Mouse (Mus musculus): ENCODE measurements around the gene Mthfd2l.

The Mthfd2l gene

GRCm38 (mm10) chr5:90949499-90949898, 18.6 kb downstream of the Mthfd2l start:
- no peak for DNase-seq (ENCODE audit: low spot score)

- no peak for DNase-seq (ENCODE audit: low spot score)
Observed at GRCm38 (mm10) chr5:90951475-90951874, 20.6 kb downstream of the Mthfd2l start.

- no peak for DNase-seq (ENCODE audit: low spot score)
Observed at GRCm38 (mm10) chr5:90952731-90953481, 22.0 kb downstream of the Mthfd2l start.

- DNase-seq (ENCODE audit: low spot score): no peak
Observed at GRCm38 (mm10) chr5:90964316-90964715, 33.4 kb downstream of the Mthfd2l start.

GRCm38 (mm10) chr5:90964764-90965163, 33.8 kb downstream of the Mthfd2l start:
- DNase-seq (ENCODE audit: low spot score): no peak

GRCm38 (mm10) chr5:90965386-90965785, 34.5 kb downstream of the Mthfd2l start:
- DNase-seq (ENCODE audit: low spot score): no peak

- DNase-seq (ENCODE audit: low spot score): no peak
Observed at GRCm38 (mm10) chr5:90977244-90977643, 46.3 kb downstream of the Mthfd2l start.

GRCm38 (mm10) chr5:90980297-90980696, 49.4 kb downstream of the Mthfd2l start:
- DNase-seq (ENCODE audit: low spot score): no peak

GRCm38 (mm10) chr5:90987605-90988004, 56.7 kb downstream of the Mthfd2l start:
- no peak for DNase-seq (ENCODE audit: low spot score)

- DNase-seq (ENCODE audit: low spot score): no peak
Observed at GRCm38 (mm10) chr5:90988149-90988548, 57.2 kb downstream of the Mthfd2l start.

GRCm38 (mm10) chr5:90988592-90988991, 57.7 kb downstream of the Mthfd2l start:
- no peak for DNase-seq (ENCODE audit: low spot score)

- DNase-seq (ENCODE audit: low spot score): no peak
Observed at GRCm38 (mm10) chr5:90999942-91000341, 69.0 kb downstream of the Mthfd2l start.

GRCm38 (mm10) chr5:91015216-91015615, 84.3 kb downstream of the Mthfd2l start:
- no peak for DNase-seq (ENCODE audit: low spot score)

- no peak for DNase-seq (ENCODE audit: low spot score)
Observed at GRCm38 (mm10) chr5:91023114-91023513, 92.2 kb downstream of the Mthfd2l start.

- DNase-seq (ENCODE audit: low spot score): no peak
Observed at GRCm38 (mm10) chr5:91027164-91027563, 96.2 kb downstream of the Mthfd2l start, which contains the start of gene Epgn. Gene Epgn, plus strand, starts transcription at chr5:91027464.

- DNase-seq (ENCODE audit: low spot score): no peak
Observed at GRCm38 (mm10) chr5:91027840-91028239, 96.9 kb downstream of the Mthfd2l start.

- no peak for DNase-seq (ENCODE audit: low spot score)
Observed at GRCm38 (mm10) chr5:91030629-91031028, 99.7 kb downstream of the Mthfd2l start.

- DNase-seq (ENCODE audit: low spot score): no peak
Observed at GRCm38 (mm10) chr5:91035341-91035740, 104.4 kb downstream of the Mthfd2l start.

- DNase-seq (ENCODE audit: low spot score): no peak
Observed at GRCm38 (mm10) chr5:91036628-91037027, 105.7 kb downstream of the Mthfd2l start.

GRCm38 (mm10) chr5:91037756-91038155, 106.8 kb downstream of the Mthfd2l start:
- no peak for DNase-seq (ENCODE audit: low spot score)

- DNase-seq (ENCODE audit: low spot score): peak; percentile 33
Observed at GRCm38 (mm10) chr5:91038547-91038946, 107.6 kb downstream of the Mthfd2l start.

- DNase-seq (ENCODE audit: low spot score): no peak
Observed at GRCm38 (mm10) chr5:91038963-91039362, 108.0 kb downstream of the Mthfd2l start.

GRCm38 (mm10) chr5:91047987-91048386, 117.1 kb downstream of the Mthfd2l start:
- no peak for DNase-seq (ENCODE audit: low spot score)

GRCm38 (mm10) chr5:91048397-91048796, 117.5 kb downstream of the Mthfd2l start:
- DNase-seq (ENCODE audit: low spot score): no peak
